Mouse (Mus musculus) MEL (cell line): Measurements from ENCODE around the gene Tll2.

Experiments
- CTCF ChIP-seq, 3 experiments: IDR thresholded peaks in 2 of 3; conservative IDR thresholded peaks in 1 of 3; 2 replicates each; pipeline ENCODE4 v1.5.1; 2011 to 2012; ENCODE audit warnings: low read length in 3 of 3, low read depth in 2 of 3, mild to moderate bottlenecking in 2 of 3, improper control_type of control experiment in 1 of 3, inconsistent platforms in 1 of 3, mixed read lengths in 1 of 3, moderate library complexity in 1 of 3; ENCODE audit not compliant: control insufficient read depth in 1 of 3, insufficient read depth in 1 of 3, poor library complexity in 1 of 3, severe bottlenecking in 1 of 3
- EP300 ChIP-seq, 2 experiments: IDR thresholded peaks; 2 replicates each; pipeline ENCODE4 v1.6.1; 2011; ENCODE audit warnings: improper control_type of control experiment in 2 of 2, low read length in 2 of 2, low read depth in 1 of 2, mild to moderate bottlenecking in 1 of 2
- HCFC1 ChIP-seq: IDR thresholded peaks from 2 replicates; pipeline ENCODE4 v1.6.1; 2012; ENCODE audit warnings: low read depth, mild to moderate bottlenecking, inconsistent platforms, low read length, improper control_type of control experiment, moderate library complexity
- JUND ChIP-seq: IDR thresholded peaks from 2 replicates; pipeline ENCODE4 v1.6.1; 2011; ENCODE audit warnings: low read depth, mild to moderate bottlenecking, improper control_type of control experiment, low read length
- KAT2A ChIP-seq: conservative IDR thresholded peaks from 2 replicates; pipeline ENCODE4 v1.6.1; 2012; ENCODE audit warnings: low read depth, low read length, improper control_type of control experiment, inconsistent platforms
- MAFK ChIP-seq: IDR thresholded peaks from 2 replicates; pipeline ENCODE4 v1.6.1; 2011; ENCODE audit warnings: low read depth, mild to moderate bottlenecking, low read length, improper control_type of control experiment, borderline replicate concordance
- MAZ ChIP-seq: IDR thresholded peaks from 2 replicates; pipeline ENCODE4 v1.6.1; 2012; ENCODE audit warnings: low read depth, mild to moderate bottlenecking, inconsistent platforms, low read length, improper control_type of control experiment
- MXI1 ChIP-seq: IDR thresholded peaks from 2 replicates; pipeline ENCODE4 v1.6.1; 2011; ENCODE audit warnings: mild to moderate bottlenecking, low read depth, low read length, improper control_type of control experiment
- POLR2A ChIP-seq, 2 experiments: IDR thresholded peaks; 2 replicates each; pipeline ENCODE4 v1.6.1; 2011 to 2012; ENCODE audit warnings: low read length in 2 of 2, mild to moderate bottlenecking in 2 of 2, control low read depth in 1 of 2, improper control_type of control experiment in 1 of 2, low read depth in 1 of 2, moderate library complexity in 1 of 2; ENCODE audit not compliant: control insufficient read depth in 1 of 2, insufficient read depth in 1 of 2, poor library complexity in 1 of 2
- SMC3 ChIP-seq: IDR thresholded peaks from 2 replicates; pipeline ENCODE4 v1.6.1; 2011; ENCODE audit warnings: low read depth, low read length, improper control_type of control experiment
- TBP ChIP-seq: IDR thresholded peaks from 2 replicates; pipeline ENCODE4 v1.8.0; 2011; ENCODE audit warnings: low read depth, low read length, improper control_type of control experiment
- USF2 ChIP-seq, 2 experiments: IDR thresholded peaks; 2 replicates each; pipeline ENCODE4 v1.6.1; 2011 to 2012; ENCODE audit warnings: improper control_type of control experiment in 2 of 2, low read length in 2 of 2, borderline replicate concordance in 1 of 2, inconsistent platforms in 1 of 2, low read depth in 1 of 2, mild to moderate bottlenecking in 1 of 2; ENCODE audit not compliant: insufficient read depth in 1 of 2
- ZKSCAN1 ChIP-seq: IDR thresholded peaks from 2 replicates; pipeline ENCODE4 v1.6.1; 2012; ENCODE audit warnings: low read depth, mild to moderate bottlenecking, inconsistent platforms, low read length, improper control_type of control experiment, moderate library complexity

DNA sequence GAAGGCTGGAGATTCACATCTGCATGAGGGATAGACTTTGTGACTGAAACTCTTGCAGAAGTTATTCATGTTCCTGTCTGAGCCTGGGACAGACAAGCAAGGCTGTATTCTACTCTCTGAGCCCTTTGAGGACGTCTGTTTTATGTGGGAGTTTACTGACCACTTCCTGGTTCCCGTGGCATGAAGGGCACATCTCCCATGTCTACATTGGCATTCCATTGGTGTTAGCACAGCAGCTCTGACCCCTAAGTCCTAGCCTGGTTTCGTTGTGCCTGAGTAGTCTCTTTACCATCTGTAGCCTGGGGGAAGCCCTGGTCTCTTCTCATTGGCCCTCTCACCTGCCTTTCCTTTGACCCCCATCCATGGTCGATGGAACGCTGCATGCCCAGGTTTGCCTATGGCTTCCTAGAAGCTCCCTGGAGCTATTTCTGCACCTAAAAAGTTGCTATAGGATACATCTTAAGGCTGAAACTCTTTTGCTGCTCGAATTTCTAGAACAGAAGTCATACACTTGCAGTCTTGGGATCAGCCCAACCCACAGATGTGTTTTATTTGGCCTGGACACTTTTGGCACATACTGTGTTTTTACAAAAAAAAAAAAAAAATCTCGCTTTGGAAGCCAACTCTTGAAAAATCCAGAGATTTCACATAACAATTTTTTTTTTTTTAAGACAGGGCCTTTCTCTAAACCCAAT is 55.2 kb downstream of the Tll2 start:
- TF ChIP-seq USF2 (IDR thresholded peaks at IDR 0.05; ENCODE audit: borderline replicate concordance in 1 of 2, insufficient read depth in 1 of 2, low read depth in 1 of 2, low read length in 2 of 2) (no peak), MXI1 (no peak), POLR2A (IDR thresholded peaks at IDR 0.05; ENCODE audit: control insufficient read depth in 1 of 2, insufficient read depth in 1 of 2, low read depth in 1 of 2, low read length in 2 of 2, poor library complexity in 1 of 2) (no peak), HCFC1 (no peak), MAZ (no peak), CTCF (IDR thresholded peaks at IDR 0.05 in 2 of 3, conservative IDR thresholded peaks at IDR 0.05 in 1 of 3; ENCODE audit: control insufficient read depth in 1 of 3, insufficient read depth in 1 of 3, low read depth in 2 of 3, low read length in 3 of 3, poor library complexity in 1 of 3, severe bottlenecking in 1 of 3) (no peak), SMC3 (no peak), EP300 (IDR thresholded peaks at IDR 0.05; ENCODE audit: low read depth in 1 of 2, low read length in 2 of 2) (no peak), ZKSCAN1 (no peak), JUND (no peak), TBP (no peak), KAT2A (no peak), MAFK (no peak)
